ENCODE assay signal across 14 mouse cellular contexts in the genomic region with DNA sequence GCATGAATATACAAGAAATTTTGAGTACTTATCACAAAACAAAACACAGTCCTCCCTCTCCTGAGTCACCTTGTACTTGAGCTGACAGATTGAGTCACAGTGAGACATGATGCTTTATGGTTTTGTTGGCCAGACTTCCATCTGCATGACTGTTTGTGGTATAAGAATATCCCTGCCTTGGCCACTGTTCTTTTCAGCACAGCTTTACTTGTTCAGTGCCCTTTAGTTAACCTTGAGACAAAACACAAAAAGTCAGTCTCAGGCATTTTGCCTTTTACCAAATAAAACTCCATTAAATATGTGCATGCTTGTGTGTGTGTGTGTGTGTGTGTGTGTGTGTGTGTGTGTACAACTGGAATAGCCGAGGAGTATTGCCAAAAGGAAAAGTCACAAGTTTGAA.
DNase-seq lines count a peak whose midpoint lies in the region; ATAC-seq and TF ChIP-seq lines count a peak whose summit lies in the region.
"Had no signal": no experiment of that assay in that cellular context is flagged by ENCODE, and none has a peak within 500 bp of the region (broad histone marks: within the 10 kb centered on the region; RNA-seq: fewer than 3 reads in every experiment).

No protein-coding gene starts in this region.

- no peak overlapping the region for H3K4me2 ChIP-seq in heart, embryonic 15.5 days
- no peak overlapping the region for H3K4me2 ChIP-seq in forebrain, embryonic 14.5 days (ENCODE audit: low read length)
- H3K4me2 ChIP-seq: liver, embryonic 13.5 days had no signal

- no peaks in the 10 kb centered on the region for H3K79me3 ChIP-seq in C2C12 (ENCODE audit: low read depth)

- no peak overlapping the region for H3K4me3 ChIP-seq in heart, embryonic 15.5 days
- H3K4me3 ChIP-seq in C2C12 (ENCODE audit: insufficient read depth, poor library complexity, severe bottlenecking) = no peak overlapping the region
- H3K4me3 ChIP-seq in forebrain, embryonic 14.5 days (ENCODE audit: low read depth, low read length) = no peak overlapping the region
- H3K4me3 ChIP-seq: liver, embryonic 13.5 days had no signal

- 43% methylated on average over 1 of the region's 1 CpGs for WGBS in heart, embryonic 15.5 days
- 70% methylated on average over 1 of the region's 1 CpGs for WGBS in forebrain, embryonic 14.5 days

- H3K27ac ChIP-seq in heart, embryonic 15.5 days = peak overlapping the region; percentile 45; the same call in 1 of the 2 replicates
- no peak overlapping the region for H3K27ac ChIP-seq in forebrain, embryonic 14.5 days (ENCODE audit: low read depth, low read length)
- H3K27ac ChIP-seq: liver, embryonic 13.5 days had no signal

- DNase-seq in heart, postnatal 4 days = no peak
- DNase-seq in adrenal gland, postnatal 36 days = peak; percentile 31 to 46
- DNase-seq in cerebellum, postnatal 25 days = peak; percentile 61 to 71
- no peak for DNase-seq in forebrain, embryonic 14.5 days (ENCODE audit: low spot score)
- no peak for DNase-seq in frontal cortex, postnatal 14 days (ENCODE audit: low spot score in 2 of 2)
- no peak for DNase-seq in thymus, postnatal 4 days
- DNase-seq: gastrocnemius, postnatal 14 days; kidney, postnatal 25 days; liver, embryonic 13.5 days; retina, postnatal 1 day; thymus, adult 2 months had no signal

- no peak for TF ChIP-seq CTCF in C2C12 (IDR thresholded peaks at IDR 0.05; ENCODE audit: control insufficient read depth, insufficient read depth, insufficient read length)

- no peak overlapping the region for H3ac ChIP-seq in C2C12 (ENCODE audit: control insufficient read depth, insufficient read length, low read depth)

- H3K36me3 ChIP-seq in heart, embryonic 15.5 days = no peaks in the 10 kb centered on the region
- no peaks in the 10 kb centered on the region for H3K36me3 ChIP-seq in C2C12 (ENCODE audit: control insufficient read depth, insufficient read depth)
- H3K36me3 ChIP-seq in forebrain, embryonic 14.5 days (ENCODE audit: control insufficient read depth, insufficient read depth, low read length) = no peaks in the 10 kb centered on the region
- H3K36me3 ChIP-seq: liver, embryonic 13.5 days had no signal

- H3K9ac ChIP-seq in heart, embryonic 15.5 days = no peak overlapping the region
- H3K9ac ChIP-seq in forebrain, embryonic 14.5 days (ENCODE audit: low read length) = no peak overlapping the region
- H3K9ac ChIP-seq: liver, embryonic 13.5 days had no signal

- no peaks in the 10 kb centered on the region for H3K27me3 ChIP-seq in heart, embryonic 15.5 days
- H3K27me3 ChIP-seq in C2C12 (ENCODE audit: control insufficient read depth, insufficient read depth, insufficient read length) = no peaks in the 10 kb centered on the region
- H3K27me3 ChIP-seq in forebrain, embryonic 14.5 days (replicated peaks; ENCODE audit: control insufficient read depth, insufficient read depth, low read length) = no peaks in the 10 kb centered on the region
- H3K27me3 ChIP-seq: liver, embryonic 13.5 days had no signal

- ATAC-seq in heart, embryonic 15.5 days (replicated peaks; ENCODE audit: insufficient number of reproducible peaks, insufficient read depth, low FRiP score, low read depth) = no peak
- no peak for ATAC-seq in forebrain, embryonic 14.5 days
- ATAC-seq: activated CD4-positive, CD25-positive, alpha-beta regulatory T cell, adult 4 months had no signal

- H3K79me2 ChIP-seq in C2C12 (ENCODE audit: control insufficient read depth, insufficient read depth) = no peaks in the 10 kb centered on the region

- H3K4me1 ChIP-seq in heart, embryonic 15.5 days (replicated peaks) = peaks cover 18% of the 10 kb centered on the region
- H3K4me1 ChIP-seq in forebrain, embryonic 14.5 days (ENCODE audit: control insufficient read depth, insufficient read depth, low read length) = no peaks in the 10 kb centered on the region
- H3K4me1 ChIP-seq: liver, embryonic 13.5 days had no signal

- H3K9me3 ChIP-seq in heart, embryonic 15.5 days (replicated peaks) = no peaks in the 10 kb centered on the region
- no peaks in the 10 kb centered on the region for H3K9me3 ChIP-seq in forebrain, embryonic 14.5 days (replicated peaks; ENCODE audit: control insufficient read depth, low read length)
- H3K9me3 ChIP-seq: liver, embryonic 13.5 days had no signal

TF ChIP-seq in C2C12, 6 proteins besides CTCF, POLR2A, EP300 and RAD21:
- TF ChIP-seq USF1 (IDR thresholded peaks at IDR 0.05; ENCODE audit: low read depth) = no peak
- peak; percentile 51 for TF ChIP-seq MAX (IDR thresholded peaks at IDR 0.05)
- TF ChIP-seq MYOD1 (IDR thresholded peaks at IDR 0.05; ENCODE audit: control insufficient read depth, insufficient read length, low read depth) = peak; percentile 50
- TF ChIP-seq FOSL1 (IDR thresholded peaks at IDR 0.05; ENCODE audit: insufficient read depth, low read length, poor library complexity, severe bottlenecking) = peak; percentile 97

Comparison
In these comparisons a context has a peak if more than half of its experiments do, and no peak if none do; other contexts are left out.
1. DNase-seq: peak in adrenal gland, postnatal 36 days (2 of 2) and cerebellum, postnatal 25 days (2 of 2); none in heart, postnatal 4 days (single experiment), forebrain, embryonic 14.5 days (single experiment), frontal cortex, postnatal 14 days (0 of 2) and thymus, postnatal 4 days (single experiment).